Mouse (Mus musculus): Measurements from ENCODE around the gene Ankrd10. TPM values are rescaled to one million over a fixed set of nuclear protein-coding genes. Genes with fewer than 3 reads are reported as not detected.
"Not testable (repeated sequence)": the region's sequence is repeated elsewhere in the genome, so short reads cannot be mapped to it uniquely, and the experiment has no call there.

Ankrd10 gene
- 145 and 146 TPM in 2 replicates for polyA plus RNA-seq (2014; fragmentation: Nextera tagmentation; extraction: Ambion mirVana)

DNA sequence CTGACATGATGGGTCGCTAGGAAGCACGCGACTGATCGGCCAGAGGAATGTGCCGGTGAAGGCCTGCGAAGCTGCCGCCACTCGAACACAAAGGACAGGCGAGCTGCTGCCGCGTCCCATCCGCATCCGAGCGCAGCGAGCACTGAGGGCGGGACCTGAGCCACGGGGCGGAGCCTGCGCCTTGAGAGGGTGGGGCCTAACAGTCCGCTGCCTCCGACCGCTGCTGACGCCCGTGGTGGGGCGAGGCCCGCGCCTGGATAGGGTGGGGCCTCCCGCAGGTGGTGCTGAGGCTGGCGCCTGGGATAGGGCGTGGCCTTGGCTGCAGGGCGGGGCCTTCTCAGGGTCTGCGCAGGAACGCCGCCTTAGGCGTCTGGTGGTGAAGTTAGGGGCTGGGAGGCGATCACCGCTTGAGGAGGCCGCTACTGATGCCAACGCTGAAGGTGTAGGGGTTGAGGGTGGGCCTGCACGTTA, at the start of gene Ankrd10:
TSS of gene Ankrd10 (minus strand) at position 147 of the 471 bp plus-strand sequence.
- under 1% methylated on average over 40 of the region's 40 CpGs for WGBS

DNA sequence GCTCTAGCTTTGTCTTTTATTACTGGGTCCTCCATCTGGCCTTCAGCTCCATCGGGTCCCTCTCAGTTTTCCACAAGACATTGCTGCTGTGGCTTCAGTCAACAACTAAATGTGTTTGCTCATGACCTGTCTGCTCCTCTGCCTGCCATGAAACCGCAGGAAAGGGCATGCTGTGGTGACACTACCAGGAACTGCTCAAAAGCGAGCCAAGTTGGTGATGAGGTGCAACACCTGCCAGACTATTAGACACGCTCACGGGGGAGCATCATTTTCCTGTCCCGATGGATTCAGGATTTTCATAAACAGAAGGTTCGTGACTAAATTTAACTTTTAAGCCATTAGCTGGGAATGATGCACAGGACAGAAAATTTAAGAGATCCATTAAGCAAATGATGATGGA, 49.0 kb upstream of the Ankrd10 start:
- Histone ChIP-seq H3K27ac (replicated peaks; ENCODE audit: low read depth, low read length) (no peak overlapping the region), H3K36me3 (ENCODE audit: control insufficient read depth, insufficient read depth, low read length) (no peaks in the 10 kb centered on the region; the same call in 1 of the 2 replicates), H3K9me3 (ENCODE audit: control insufficient read depth, low read length) (no peaks in the 10 kb centered on the region; the same call in 1 of the 2 replicates), H3K27me3 (ENCODE audit: control insufficient read depth, insufficient read depth, low read length) (no peaks in the 10 kb centered on the region), H3K4me1 (ENCODE audit: control insufficient read depth, insufficient read depth, low read length) (no peaks in the 10 kb centered on the region), H3K9ac (ENCODE audit: low read length) (no peak overlapping the region), H3K4me3 (ENCODE audit: low read depth, low read length) (no peak overlapping the region), H3K4me2 (ENCODE audit: low read depth, severe bottlenecking) (no peak overlapping the region)
- ATAC-seq (ENCODE audit: insufficient number of reproducible peaks, low FRiP score, low TSS enrichment, low read depth): no peak
- DNase-seq (ENCODE audit: low spot score): no peak
- 92% methylated on average over 7 of the region's 7 CpGs for WGBS

More for the DNA sequence above, at the start of gene Ankrd10:
- H3K4me1 ChIP-seq (ENCODE audit: control insufficient read depth, insufficient read depth, low read length): peaks cover 14% of the 10 kb centered on the region
- peak within 1 kb of the TSS; percentile 95 for H3K27ac ChIP-seq (replicated peaks; ENCODE audit: low read depth, low read length)
- no peaks in the 10 kb centered on the region for H3K27me3 ChIP-seq (ENCODE audit: control insufficient read depth, insufficient read depth, low read length)
- DNase-seq (ENCODE audit: low spot score) (peak; percentile 97), ATAC-seq (ENCODE audit: insufficient number of reproducible peaks, low FRiP score, low TSS enrichment, low read depth) (peak; percentile 93)
- H3K4me2 ChIP-seq (ENCODE audit: low read depth, severe bottlenecking): peak within 1 kb of the TSS; percentile 81
- H3K4me3 ChIP-seq (ENCODE audit: low read depth, low read length): peak within 1 kb of the TSS; percentile 87
- peak within 1 kb of the TSS; percentile 92 for H3K9ac ChIP-seq (ENCODE audit: low read length)
- peaks cover 13% of the 10 kb centered on the region; the same call in 1 of the 2 replicates for H3K36me3 ChIP-seq (ENCODE audit: control insufficient read depth, insufficient read depth, low read length)
- no peaks in the 10 kb centered on the region for H3K9me3 ChIP-seq (ENCODE audit: control insufficient read depth, low read length)

DNA sequence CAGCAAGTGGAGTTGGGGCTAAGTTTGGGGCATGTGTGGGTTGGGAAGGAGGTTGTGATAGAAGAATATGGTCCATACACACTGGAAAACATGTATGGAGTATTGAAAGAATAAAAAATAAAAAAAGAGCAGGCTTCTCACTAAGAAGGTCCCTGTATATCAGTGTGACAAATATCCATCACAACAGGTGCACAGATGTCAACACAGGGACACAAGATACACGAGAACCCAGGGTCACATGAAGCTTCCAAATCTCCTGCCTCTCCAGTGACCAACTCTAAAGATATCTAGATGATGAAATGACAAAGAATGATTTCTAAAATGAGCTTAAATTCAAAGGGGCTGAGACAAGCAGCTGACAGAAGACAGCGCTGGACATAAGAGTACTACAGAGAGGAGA, 32.8 kb upstream of the Ankrd10 start:
- H3K9ac ChIP-seq (ENCODE audit: low read length): no peak overlapping the region
- H3K4me3 ChIP-seq (ENCODE audit: low read depth, low read length): no peak overlapping the region
- no peak overlapping the region for H3K4me2 ChIP-seq (ENCODE audit: low read depth, severe bottlenecking)
- no peaks in the 10 kb centered on the region for H3K9me3 ChIP-seq (ENCODE audit: control insufficient read depth, low read length)
- no peak for DNase-seq (ENCODE audit: low spot score)
- no peak overlapping the region for H3K27ac ChIP-seq (replicated peaks; ENCODE audit: low read depth, low read length)
- H3K27me3 ChIP-seq (ENCODE audit: control insufficient read depth, insufficient read depth, low read length): no peaks in the 10 kb centered on the region
- H3K4me1 ChIP-seq (ENCODE audit: control insufficient read depth, insufficient read depth, low read length): no peaks in the 10 kb centered on the region
- no peaks in the 10 kb centered on the region for H3K36me3 ChIP-seq (ENCODE audit: control insufficient read depth, insufficient read depth, low read length)
- ATAC-seq (ENCODE audit: insufficient number of reproducible peaks, low FRiP score, low TSS enrichment, low read depth): no peak
- 73% methylated on average over 2 of the region's 2 CpGs for WGBS

DNA sequence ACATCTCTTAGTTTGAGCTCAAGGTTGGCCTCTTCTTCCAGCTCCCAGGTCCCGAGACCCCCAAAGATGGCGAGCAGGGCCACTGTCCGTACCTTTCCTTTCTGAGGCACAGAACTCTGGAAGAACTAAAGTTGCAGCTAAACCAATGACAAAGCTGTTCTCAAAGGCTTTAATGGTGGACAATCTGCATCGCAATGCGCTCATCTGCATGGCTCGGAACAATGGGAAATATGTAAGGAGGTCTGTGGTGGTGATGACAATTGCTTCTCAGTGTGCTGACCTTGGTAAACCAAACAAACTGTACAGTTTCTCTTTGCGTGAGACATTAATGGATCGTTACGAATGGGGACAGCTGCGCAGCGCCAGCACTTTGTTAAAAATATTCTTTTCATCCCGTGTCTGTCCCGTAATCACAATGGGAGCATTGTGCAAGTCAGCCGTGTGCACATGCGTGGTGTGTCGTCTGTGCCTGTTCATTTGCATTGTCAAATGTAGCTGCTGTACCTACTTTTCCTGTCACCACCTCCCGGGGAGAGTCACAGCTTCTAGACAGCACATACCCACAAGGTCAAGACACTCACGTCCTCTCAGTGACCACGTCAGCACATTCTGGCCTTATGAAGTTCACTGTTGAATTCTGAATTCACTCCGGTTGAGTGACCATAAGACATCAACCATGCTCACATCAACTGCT, 30.6 kb upstream of the Ankrd10 start:
- H3K27ac ChIP-seq (replicated peaks; ENCODE audit: low read depth, low read length); H3K4me1 ChIP-seq (ENCODE audit: control insufficient read depth, insufficient read depth, low read length); H3K4me2 ChIP-seq (ENCODE audit: low read depth, severe bottlenecking); DNase-seq (ENCODE audit: low spot score); ATAC-seq (ENCODE audit: insufficient number of reproducible peaks, low FRiP score, low TSS enrichment, low read depth); H3K36me3 ChIP-seq (ENCODE audit: control insufficient read depth, insufficient read depth, low read length); H3K9ac ChIP-seq (ENCODE audit: low read length); H3K27me3 ChIP-seq (ENCODE audit: control insufficient read depth, insufficient read depth, low read length); H3K9me3 ChIP-seq (ENCODE audit: control insufficient read depth, low read length); H3K4me3 ChIP-seq (ENCODE audit: low read depth, low read length): not testable (repeated sequence)
- WGBS: 92% methylated on average over 20 of the region's 20 CpGs

DNA sequence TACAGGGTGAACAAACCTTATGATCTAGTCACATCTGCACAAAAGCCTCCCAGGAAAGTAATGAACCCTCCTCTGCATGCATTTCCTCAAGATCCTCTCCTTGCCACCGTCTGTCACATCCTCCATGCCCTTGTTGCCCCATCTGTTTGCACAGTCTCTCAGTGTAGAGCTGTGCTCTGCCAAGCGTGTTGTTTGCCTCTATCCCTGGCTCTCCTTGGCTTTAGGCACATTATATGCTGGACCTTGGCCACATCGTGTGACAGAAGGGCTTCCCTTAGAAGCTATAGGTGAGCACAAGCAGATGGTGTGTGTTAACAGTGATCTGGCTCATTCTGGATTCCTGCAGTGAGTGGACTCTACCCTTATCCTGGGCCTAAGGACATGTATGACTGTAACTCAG, 26.4 kb upstream of the Ankrd10 start:
- no peak overlapping the region for H3K4me2 ChIP-seq (ENCODE audit: low read depth, severe bottlenecking)
- H3K9ac ChIP-seq (ENCODE audit: low read length): no peak overlapping the region
- no peaks in the 10 kb centered on the region for H3K36me3 ChIP-seq (ENCODE audit: control insufficient read depth, insufficient read depth, low read length)
- DNase-seq (ENCODE audit: low spot score): no peak
- no peaks in the 10 kb centered on the region for H3K9me3 ChIP-seq (ENCODE audit: control insufficient read depth, low read length)
- no peaks in the 10 kb centered on the region for H3K4me1 ChIP-seq (ENCODE audit: control insufficient read depth, insufficient read depth, low read length)
- no peaks in the 10 kb centered on the region for H3K27me3 ChIP-seq (ENCODE audit: control insufficient read depth, insufficient read depth, low read length)
- ATAC-seq (ENCODE audit: insufficient number of reproducible peaks, low FRiP score, low TSS enrichment, low read depth): no peak
- 89% methylated on average over 3 of the region's 3 CpGs for WGBS
- no peak overlapping the region for H3K27ac ChIP-seq (replicated peaks; ENCODE audit: low read depth, low read length)
- no peak overlapping the region for H3K4me3 ChIP-seq (ENCODE audit: low read depth, low read length)

GRCm38 (mm10) chr8:11650021-11650420, 14.5 kb upstream of the Ankrd10 start:
- Histone ChIP-seq H3K27ac (replicated peaks; ENCODE audit: low read depth, low read length) (no peak overlapping the region), H3K4me3 (ENCODE audit: low read depth, low read length) (no peak overlapping the region), H3K4me1 (ENCODE audit: control insufficient read depth, insufficient read depth, low read length) (0 out of 2 replicates have a peak, but pooled peaks cover 2% of the 10 kb centered on the region), H3K4me2 (ENCODE audit: low read depth, severe bottlenecking) (no peak overlapping the region), H3K36me3 (ENCODE audit: control insufficient read depth, insufficient read depth, low read length) (no peaks in the 10 kb centered on the region), H3K9me3 (ENCODE audit: control insufficient read depth, low read length) (no peaks in the 10 kb centered on the region), H3K27me3 (ENCODE audit: control insufficient read depth, insufficient read depth, low read length) (no peaks in the 10 kb centered on the region), H3K9ac (ENCODE audit: low read length) (no peak overlapping the region)
- WGBS: 92% methylated on average over 5 of the region's 5 CpGs
- ATAC-seq (ENCODE audit: insufficient number of reproducible peaks, low FRiP score, low TSS enrichment, low read depth) (no peak), DNase-seq (ENCODE audit: low spot score) (no peak)

DNA sequence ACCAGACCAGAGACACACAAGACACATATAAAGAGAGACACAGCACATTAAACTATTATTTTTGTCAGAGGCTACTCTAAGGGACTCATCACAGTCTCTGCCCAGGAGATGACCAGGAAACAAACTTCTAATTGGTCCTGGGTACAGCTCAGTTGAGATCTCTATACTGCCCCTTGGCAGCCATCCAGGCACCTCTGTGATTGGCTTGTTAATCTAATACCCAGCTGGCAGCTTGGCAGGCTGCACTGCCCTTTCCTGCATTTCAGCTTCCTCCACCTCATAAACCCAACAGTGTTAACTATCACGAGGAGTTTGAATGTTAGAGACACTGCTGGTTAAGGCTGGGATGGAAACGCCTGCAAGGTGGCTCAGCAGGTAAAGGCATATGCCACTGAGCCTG, 7.6 kb upstream of the Ankrd10 start:
- H3K4me1 ChIP-seq (ENCODE audit: control insufficient read depth, insufficient read depth, low read length): 0 out of 2 replicates have a peak, but pooled peaks cover 2% of the 10 kb centered on the region
- H3K4me2 ChIP-seq (ENCODE audit: low read depth, severe bottlenecking): no peak overlapping the region
- 59% methylated on average over 2 of the region's 2 CpGs for WGBS
- no peaks in the 10 kb centered on the region for H3K36me3 ChIP-seq (ENCODE audit: control insufficient read depth, insufficient read depth, low read length)
- H3K9ac ChIP-seq (ENCODE audit: low read length): no peak overlapping the region
- H3K27ac ChIP-seq (replicated peaks; ENCODE audit: low read depth, low read length): no peak overlapping the region
- 0 out of 2 replicates have a peak, but pooled peaks have one; percentile 17 for ATAC-seq (ENCODE audit: insufficient number of reproducible peaks, low FRiP score, low TSS enrichment, low read depth)
- no peak for DNase-seq (ENCODE audit: low spot score)
- no peak overlapping the region for H3K4me3 ChIP-seq (ENCODE audit: low read depth, low read length)
- H3K27me3 ChIP-seq (ENCODE audit: control insufficient read depth, insufficient read depth, low read length): no peaks in the 10 kb centered on the region
- H3K9me3 ChIP-seq (ENCODE audit: control insufficient read depth, low read length): no peaks in the 10 kb centered on the region

- H3K9me3 ChIP-seq (ENCODE audit: control insufficient read depth, low read length): no peaks in the 10 kb centered on the region
- H3K27me3 ChIP-seq (ENCODE audit: control insufficient read depth, insufficient read depth, low read length): no peaks in the 10 kb centered on the region
- no peaks in the 10 kb centered on the region for H3K36me3 ChIP-seq (ENCODE audit: control insufficient read depth, insufficient read depth, low read length)
- H3K4me2 ChIP-seq (ENCODE audit: low read depth, severe bottlenecking): no peak overlapping the region
- H3K4me1 ChIP-seq (ENCODE audit: control insufficient read depth, insufficient read depth, low read length): 0 out of 2 replicates have a peak, but pooled peaks cover 4% of the 10 kb centered on the region
- no peak overlapping the region for H3K4me3 ChIP-seq (ENCODE audit: low read depth, low read length)
- 45% methylated on average over 2 of the region's 2 CpGs for WGBS
- ATAC-seq (ENCODE audit: insufficient number of reproducible peaks, low FRiP score, low TSS enrichment, low read depth) (no peak), DNase-seq (ENCODE audit: low spot score) (no peak)
- no peak overlapping the region for H3K9ac ChIP-seq (ENCODE audit: low read length)
- H3K27ac ChIP-seq (replicated peaks; ENCODE audit: low read depth, low read length): no peak overlapping the region
Measured at GRCm38 (mm10) chr8:11640606-11641005, 5.0 kb upstream of the Ankrd10 start.

All from limb, embryonic 11.5 days (tissue).